Mouse (Mus musculus) hindbrain, embryonic 16.5 days (tissue): ENCODE data around the gene Ube3b. TPM values are rescaled to one million over a fixed set of nuclear protein-coding genes. Genes with fewer than 3 reads are reported as not detected.
A peak's percentile ranks its signal among the peaks of the same experiment; 100 is the strongest.

Source experiments
- ATAC-seq: fragments of 200-750 bp; cut with Nextera tagmentation; 2 replicates; pipeline ENCODE4 v1.8.0; 2017; ENCODE audit warnings: moderate TSS enrichment, moderate library complexity
- H3K27ac ChIP-seq: fragments of 300-500 bp; sonication (generic); 2 replicates; pipeline ENCODE4 v1.5.1; 2014; ENCODE audit warnings: low read depth, mild to moderate bottlenecking, control low read depth, low read length, moderate library complexity
- H3K27me3 ChIP-seq: fragments of 300-500 bp; sonication (generic); replicated peaks from 2 replicates; pipeline ENCODE4 v1.6.1; 2014; ENCODE audit warnings: low read length; ENCODE audit not compliant: control insufficient read depth, insufficient read depth
- H3K36me3 ChIP-seq: fragments of 300-500 bp; sonication (generic); 2 replicates; pipeline ENCODE4 v1.6.1; 2014; ENCODE audit warnings: mild to moderate bottlenecking, low read length, moderate library complexity, mixed read lengths; ENCODE audit not compliant: control insufficient read depth, insufficient read depth
- H3K4me1 ChIP-seq: fragments of 300-500 bp; sonication (generic); 2 replicates; pipeline ENCODE4 v1.6.1; 2014; ENCODE audit warnings: low read depth, low read length; ENCODE audit not compliant: control insufficient read depth, insufficient read depth
- H3K4me2 ChIP-seq: fragments of 300-500 bp; sonication (generic); 2 replicates; pipeline ENCODE4 v1.6.1; 2014; ENCODE audit warnings: mild to moderate bottlenecking, low read length, control low read depth, moderate library complexity
- H3K4me3 ChIP-seq: fragments of 300-500 bp; sonication (generic); 2 replicates; pipeline ENCODE4 v1.5.1; 2014; ENCODE audit warnings: mild to moderate bottlenecking, low read length, control low read depth, moderate library complexity
- H3K9ac ChIP-seq: fragments of 300-500 bp; sonication (generic); 2 replicates; pipeline ENCODE4 v1.6.1; 2014; ENCODE audit warnings: low read depth, mild to moderate bottlenecking, control low read depth, low read length, moderate library complexity
- H3K9me3 ChIP-seq: fragments of 300-500 bp; sonication (generic); 2 replicates; pipeline ENCODE4 v1.6.1; 2014; ENCODE audit warnings: mild to moderate bottlenecking, low read length, moderate library complexity; ENCODE audit not compliant: control insufficient read depth
- WGBS: fragments of 180-500 bp; shearing (Covaris S2); extraction: QIAGEN DNeasy Blood & Tissue Kit; methylation state at CpG from one replicate; pipeline ENCODE4 v1.1.7; 2014; 5-methylcytosine and 5-hydroxymethylcytosine counted together
- polyA plus RNA-seq: library from polyadenylated mRNA; unstranded; fragments of >200 nt; fragmentation: Nextera tagmentation; extraction: Ambion mirVana; gene quantifications from 2 replicates; pipeline ENCODE4 v1.2.1, GENCODE M21; 2015

Gene Ube3b
- polyA plus RNA-seq, result 36.7 and 45.4 TPM in 2 replicates

GRCm38 (mm10) chr5:114380209-114381012 lies at the start of gene Ube3b, which contains the start of gene Kctd10:
Ube3b (plus strand) TSS chr5:114380607.
Kctd10 (minus strand) TSS chr5:114380508.
- peak within 1 kb of the TSS; percentile 92 for H3K27ac ChIP-seq
- ATAC-seq, result peak; percentile 96
- H3K4me1 ChIP-seq, result peaks cover 34% of the 10 kb centered on the region
- H3K4me3 ChIP-seq, result peak within 1 kb of the TSS; percentile 84
- H3K27me3 ChIP-seq, result no peaks in the 10 kb centered on the region
- peaks cover 3% of the 10 kb centered on the region; the same call in 1 of the 2 replicates for H3K36me3 ChIP-seq
- H3K4me2 ChIP-seq, result peak within 1 kb of the TSS; percentile 87
- under 1% methylated on average over 68 of the region's 74 CpGs for WGBS
- no peaks in the 10 kb centered on the region for H3K9me3 ChIP-seq
- H3K9ac ChIP-seq, result peak within 1 kb of the TSS; percentile 92

- Histone ChIP-seq H3K4me3 (no peak overlapping the region), H3K9ac (no peak overlapping the region), H3K27me3 (no peaks in the 10 kb centered on the region), H3K9me3 (no peaks in the 10 kb centered on the region), H3K27ac (no peak overlapping the region), H3K36me3 (no peaks in the 10 kb centered on the region), H3K4me2 (no peak overlapping the region), H3K4me1 (no peaks in the 10 kb centered on the region)
- WGBS, result 87% methylated on average over 5 of the region's 5 CpGs
- no peak for ATAC-seq
These were observed 37.4 kb upstream of the Ube3b start for GRCm38 (mm10) chr5:114342996-114343395.

GRCm38 (mm10) chr5:114343612-114344011 lies 36.8 kb upstream of the Ube3b start:
- no peaks in the 10 kb centered on the region for H3K27me3 ChIP-seq
- ATAC-seq, result no peak
- no peak overlapping the region for H3K9ac ChIP-seq
- H3K4me2 ChIP-seq, result no peak overlapping the region
- H3K4me1 ChIP-seq, result no peaks in the 10 kb centered on the region
- H3K36me3 ChIP-seq, result no peaks in the 10 kb centered on the region
- no peak overlapping the region for H3K4me3 ChIP-seq
- no peak overlapping the region for H3K27ac ChIP-seq
- no peaks in the 10 kb centered on the region for H3K9me3 ChIP-seq
- WGBS, result 87% methylated on average over 7 of the region's 7 CpGs

- H3K9ac ChIP-seq, result no peak overlapping the region
- H3K4me1 ChIP-seq, result no peaks in the 10 kb centered on the region
- no peak for ATAC-seq
- no peak overlapping the region for H3K4me3 ChIP-seq
- no peaks in the 10 kb centered on the region for H3K9me3 ChIP-seq
- no peak overlapping the region for H3K4me2 ChIP-seq
- no peaks in the 10 kb centered on the region for H3K27me3 ChIP-seq
- H3K36me3 ChIP-seq, result no peaks in the 10 kb centered on the region
- no peak overlapping the region for H3K27ac ChIP-seq
- WGBS, result 71% methylated on average over 3 of the region's 3 CpGs
These were observed 34.9 kb upstream of the Ube3b start for GRCm38 (mm10) chr5:114345538-114345937.

- Histone ChIP-seq H3K9ac (no peak overlapping the region), H3K4me3 (no peak overlapping the region), H3K4me2 (no peak overlapping the region), H3K36me3 (no peaks in the 10 kb centered on the region), H3K4me1 (no peaks in the 10 kb centered on the region), H3K27ac (no peak overlapping the region), H3K9me3 (no peaks in the 10 kb centered on the region), H3K27me3 (no peaks in the 10 kb centered on the region)
- WGBS, result 84% methylated on average over 10 of the region's 10 CpGs
- no peak for ATAC-seq
These were observed 33.4 kb upstream of the Ube3b start for GRCm38 (mm10) chr5:114347005-114347404.

GRCm38 (mm10) chr5:114351490-114351889 lies 28.9 kb upstream of the Ube3b start:
- H3K4me1 ChIP-seq, result no peaks in the 10 kb centered on the region
- no peaks in the 10 kb centered on the region for H3K9me3 ChIP-seq
- H3K36me3 ChIP-seq, result no peaks in the 10 kb centered on the region
- no peaks in the 10 kb centered on the region for H3K27me3 ChIP-seq
- no peak overlapping the region for H3K4me3 ChIP-seq
- no peak for ATAC-seq
- no peak overlapping the region for H3K9ac ChIP-seq
- WGBS, result 68% methylated on average over 10 of the region's 10 CpGs
- no peak overlapping the region for H3K27ac ChIP-seq
- H3K4me2 ChIP-seq, result no peak overlapping the region

- peak; percentile 74 for ATAC-seq
- 28% methylated on average over 7 of the region's 7 CpGs for WGBS
- H3K27me3 ChIP-seq, result no peaks in the 10 kb centered on the region
- no peaks in the 10 kb centered on the region for H3K9me3 ChIP-seq
- H3K36me3 ChIP-seq, result peaks cover 5% of the 10 kb centered on the region; the same call in 1 of the 2 replicates
- H3K4me3 ChIP-seq, result no peak overlapping the region
- no peak overlapping the region for H3K9ac ChIP-seq
- no peak overlapping the region for H3K4me2 ChIP-seq
- H3K27ac ChIP-seq, result no peak overlapping the region
- H3K4me1 ChIP-seq, result peaks cover 9% of the 10 kb centered on the region
These were observed 24.0 kb upstream of the Ube3b start for GRCm38 (mm10) chr5:114356250-114356935.

- no peak overlapping the region for H3K4me3 ChIP-seq
- no peak overlapping the region for H3K27ac ChIP-seq
- H3K4me1 ChIP-seq, result peaks cover 9% of the 10 kb centered on the region
- H3K27me3 ChIP-seq, result no peaks in the 10 kb centered on the region
- no peak overlapping the region for H3K9ac ChIP-seq
- WGBS, result 51% methylated on average over 23 of the region's 23 CpGs
- peaks cover 5% of the 10 kb centered on the region; the same call in 1 of the 2 replicates for H3K36me3 ChIP-seq
- peak; percentile 59 for ATAC-seq
- H3K4me2 ChIP-seq, result no peak overlapping the region
- no peaks in the 10 kb centered on the region for H3K9me3 ChIP-seq
These were observed 23.3 kb upstream of the Ube3b start for GRCm38 (mm10) chr5:114356936-114357751.
